Mouse (Mus musculus): Measurements from ENCODE around the gene Nadk2. TPM values are rescaled to one million over a fixed set of nuclear protein-coding genes. Genes with fewer than 3 reads are reported as not detected.

The Nadk2 gene
- polyA plus RNA-seq, 1 experiment: not detected

DNA sequence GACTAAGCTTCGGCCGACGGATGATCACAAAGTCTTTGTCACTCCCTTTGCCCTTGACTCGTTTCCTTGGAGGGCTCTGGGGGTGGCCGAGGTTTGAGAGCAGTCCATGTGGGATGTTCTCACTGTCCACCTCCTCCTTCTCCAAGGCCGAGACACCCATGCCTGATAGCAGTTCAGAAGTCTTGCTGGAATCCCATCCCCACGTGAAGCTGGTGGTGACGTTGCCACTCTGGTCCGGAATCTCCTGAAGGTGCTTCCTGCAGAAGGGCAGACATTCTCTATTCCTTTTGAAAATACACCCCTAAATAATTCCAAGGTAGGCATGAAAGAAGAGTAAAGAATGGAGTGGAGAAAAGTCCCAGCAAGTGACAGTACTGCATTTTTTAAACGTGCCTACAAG, 68.4 kb downstream of the Nadk2 start:
- WGBS: 24% methylated on average over 10 of the region's 10 CpGs
- Histone ChIP-seq H3K4me3 (ENCODE audit: insufficient read depth, low read depth, low read length) (peak overlapping the region; percentile 15), H3K4me1 (ENCODE audit: control insufficient read depth, insufficient read depth, low read length) (peaks cover 3% of the 10 kb centered on the region), H3K27ac (ENCODE audit: insufficient read depth, low read depth, low read length) (no peak overlapping the region)
- no peak for TF ChIP-seq POLR2A (IDR thresholded peaks at IDR 0.05; ENCODE audit: insufficient read depth, low read depth, low read length)
- no peak for TF ChIP-seq CTCF (IDR thresholded peaks at IDR 0.05; ENCODE audit: insufficient read depth, low read depth, low read length)

GRCm38 (mm10) chr15:9140252-9140680, 69.2 kb downstream of the Nadk2 start, which contains the start of gene Lmbrd2:
Gene Lmbrd2 (plus strand): TSS chr15:9140550.
- TF ChIP-seq CTCF (IDR thresholded peaks at IDR 0.05; ENCODE audit: insufficient read depth, low read depth, low read length): no peak
- peak; percentile 51 for TF ChIP-seq POLR2A (IDR thresholded peaks at IDR 0.05; ENCODE audit: insufficient read depth, low read depth, low read length)
- under 1% methylated on average over 34 of the region's 34 CpGs for WGBS
- H3K27ac ChIP-seq (ENCODE audit: insufficient read depth, low read depth, low read length): peak within 1 kb of the TSS; percentile 70
- peaks cover 3% of the 10 kb centered on the region for H3K4me1 ChIP-seq (ENCODE audit: control insufficient read depth, insufficient read depth, low read length)
- H3K4me3 ChIP-seq (ENCODE audit: insufficient read depth, low read depth, low read length): peak within 1 kb of the TSS; percentile 74

DNA sequence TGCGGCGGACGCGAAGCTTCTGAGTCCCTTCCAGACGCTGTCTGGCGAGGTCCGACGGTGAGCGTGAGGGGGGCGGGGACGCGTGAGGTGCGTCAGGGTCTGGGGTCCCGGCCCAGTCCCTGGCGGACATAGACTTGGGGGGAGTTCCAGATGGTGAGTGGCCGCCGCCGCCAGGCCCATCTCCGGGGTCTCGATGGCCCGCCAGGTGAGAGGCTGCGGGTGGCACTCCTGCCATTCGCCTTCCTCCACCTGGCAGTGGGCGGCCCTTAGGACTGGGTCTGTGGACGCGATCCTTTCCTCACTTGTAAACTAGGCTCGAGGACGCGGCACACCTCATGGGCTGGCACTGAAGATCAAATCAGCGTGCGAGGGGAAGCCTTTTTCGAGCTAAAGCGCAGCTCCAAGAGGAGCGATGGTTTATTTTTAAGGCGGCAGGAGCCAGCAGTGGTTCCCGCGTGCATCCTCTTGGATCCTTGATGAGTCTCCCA, 69.7 kb downstream of the Nadk2 start:
- no peak for TF ChIP-seq POLR2A (IDR thresholded peaks at IDR 0.05; ENCODE audit: insufficient read depth, low read depth, low read length)
- TF ChIP-seq CTCF (IDR thresholded peaks at IDR 0.05; ENCODE audit: insufficient read depth, low read depth, low read length): no peak
- peaks cover 3% of the 10 kb centered on the region for H3K4me1 ChIP-seq (ENCODE audit: control insufficient read depth, insufficient read depth, low read length)
- WGBS: under 1% methylated on average over 37 of the region's 37 CpGs
- peak overlapping the region; percentile 70 for H3K27ac ChIP-seq (ENCODE audit: insufficient read depth, low read depth, low read length)
- peak overlapping the region; percentile 74 for H3K4me3 ChIP-seq (ENCODE audit: insufficient read depth, low read depth, low read length)

- Histone ChIP-seq H3K27ac (ENCODE audit: insufficient read depth, low read depth, low read length) (no peak within 1 kb of the TSS), H3K4me3 (ENCODE audit: insufficient read depth, low read depth, low read length) (no peak within 1 kb of the TSS), H3K4me1 (ENCODE audit: control insufficient read depth, insufficient read depth, low read length) (no peaks in the 10 kb centered on the region)
- TF ChIP-seq POLR2A (IDR thresholded peaks at IDR 0.05; ENCODE audit: insufficient read depth, low read depth, low read length) (no peak), CTCF (IDR thresholded peaks at IDR 0.05; ENCODE audit: insufficient read depth, low read depth, low read length) (no peak)
Measured at GRCm38 (mm10) chr15:9155325-9155724, 84.3 kb downstream of the Nadk2 start, which contains the start of gene Skp2. Gene Skp2 (minus strand): TSS chr15:9155425.

Other genes with a start within 250 kb of the Nadk2 start
- 361 TPM in 1 of 2 replicates, not detected in the other for gene Ranbp3l, start 103.3 kb upstream of the Nadk2 start, polyA plus RNA-seq (2012; ENCODE audit: insufficient read depth, insufficient read length, low replicate concordance, missing spikeins)
- not detected in 2 replicates for gene Lmbrd2, start 69.3 kb downstream of the Nadk2 start, polyA plus RNA-seq (2012; ENCODE audit: insufficient read depth, insufficient read length, low replicate concordance, missing spikeins)
- not detected in 2 replicates for gene Skp2, start 84.2 kb downstream of the Nadk2 start, polyA plus RNA-seq (2012; ENCODE audit: insufficient read depth, insufficient read length, low replicate concordance, missing spikeins)
- gene Ugt3a1, start 205.6 kb downstream of the Nadk2 start, polyA plus RNA-seq (2012; ENCODE audit: insufficient read depth, insufficient read length, low replicate concordance, missing spikeins): not detected in 2 replicates